Mouse (Mus musculus): Measurements from ENCODE around the gene Gimap9. TPM values are rescaled to one million over a fixed set of nuclear protein-coding genes. Genes with fewer than 3 reads are reported as not detected.

Gene Gimap9
- polyA plus RNA-seq, 1 experiment = 0.92 TPM

GRCm38 (mm10) chr6:48674291-48675058 is 1.5 kb upstream of the Gimap9 start:
- H3K36me3 ChIP-seq (ENCODE audit: control insufficient read depth, insufficient read depth) = no peaks in the 10 kb centered on the region
- no peaks in the 10 kb centered on the region for H3K79me3 ChIP-seq (ENCODE audit: low read depth)
- H3K79me2 ChIP-seq (ENCODE audit: control insufficient read depth, insufficient read depth) = no peaks in the 10 kb centered on the region
- H3K4me3 ChIP-seq (ENCODE audit: insufficient read depth, poor library complexity, severe bottlenecking) = no peak overlapping the region
- no peaks in the 10 kb centered on the region for H3K27me3 ChIP-seq (ENCODE audit: control insufficient read depth, insufficient read depth, insufficient read length)
- no peak for TF ChIP-seq CEBPB (IDR thresholded peaks at IDR 0.05; ENCODE audit: low read depth)
- TF ChIP-seq FOSL1 (IDR thresholded peaks at IDR 0.05; ENCODE audit: insufficient read depth, low read length, poor library complexity, severe bottlenecking) = no peak
- TF ChIP-seq MYOD1 (IDR thresholded peaks at IDR 0.05; ENCODE audit: control insufficient read depth, insufficient read length, low read depth) = no peak
- no peak for TF ChIP-seq MYOG (IDR thresholded peaks at IDR 0.05; ENCODE audit: control insufficient read depth, extremely low read depth, insufficient read length)
- TF ChIP-seq CTCF (IDR thresholded peaks at IDR 0.05; ENCODE audit: control insufficient read depth, insufficient read depth, insufficient read length) = no peak
- no peak for TF ChIP-seq USF1 (IDR thresholded peaks at IDR 0.05; ENCODE audit: low read depth)
- TF ChIP-seq MAX (IDR thresholded peaks at IDR 0.05) = no peak
- H3ac ChIP-seq (ENCODE audit: control insufficient read depth, insufficient read length, low read depth) = no peak overlapping the region

DNA sequence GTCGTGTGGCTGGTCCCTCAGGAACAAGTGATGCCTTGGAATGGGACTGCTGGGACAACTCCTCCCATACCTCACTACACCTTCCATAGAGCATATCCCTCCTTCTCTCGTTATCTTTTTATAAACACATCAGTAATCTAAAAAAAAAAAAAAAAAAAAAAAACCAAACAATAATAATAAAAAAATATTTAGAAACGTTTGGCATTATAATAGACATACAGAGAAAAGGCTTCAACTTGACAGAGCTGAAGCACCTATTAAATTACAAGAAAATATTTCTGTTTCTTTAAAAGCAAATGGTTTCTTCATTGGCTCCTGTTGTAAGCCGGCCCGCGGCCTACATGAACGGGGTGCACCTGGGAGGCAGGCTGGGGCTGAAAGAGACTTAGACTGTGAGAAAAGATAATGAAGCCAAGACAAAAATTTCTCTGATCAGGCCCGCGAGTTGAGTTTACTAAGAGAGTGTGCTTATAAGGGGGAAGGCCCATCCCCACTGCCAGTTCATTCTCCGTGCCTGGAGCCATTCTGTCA is 464 bp upstream of the Gimap9 start:
- no peaks in the 10 kb centered on the region for H3K27me3 ChIP-seq (ENCODE audit: control insufficient read depth, insufficient read depth, insufficient read length)
- H3K4me3 ChIP-seq (ENCODE audit: insufficient read depth, poor library complexity, severe bottlenecking) = no peak overlapping the region
- no peak overlapping the region for H3ac ChIP-seq (ENCODE audit: control insufficient read depth, insufficient read length, low read depth)
- H3K79me2 ChIP-seq (ENCODE audit: control insufficient read depth, insufficient read depth) = no peaks in the 10 kb centered on the region
- no peaks in the 10 kb centered on the region for H3K36me3 ChIP-seq (ENCODE audit: control insufficient read depth, insufficient read depth)
- H3K79me3 ChIP-seq (ENCODE audit: low read depth) = no peaks in the 10 kb centered on the region
- TF ChIP-seq CEBPB (IDR thresholded peaks at IDR 0.05; ENCODE audit: low read depth) (no peak), MAX (IDR thresholded peaks at IDR 0.05) (no peak), USF1 (IDR thresholded peaks at IDR 0.05; ENCODE audit: low read depth) (no peak), FOSL1 (IDR thresholded peaks at IDR 0.05; ENCODE audit: insufficient read depth, low read length, poor library complexity, severe bottlenecking) (no peak), CTCF (IDR thresholded peaks at IDR 0.05; ENCODE audit: control insufficient read depth, insufficient read depth, insufficient read length) (no peak), MYOG (IDR thresholded peaks at IDR 0.05; ENCODE audit: control insufficient read depth, extremely low read depth, insufficient read length) (no peak), MYOD1 (IDR thresholded peaks at IDR 0.05; ENCODE audit: control insufficient read depth, insufficient read length, low read depth) (no peak)

GRCm38 (mm10) chr6:48676860-48677415 is 1.0 kb downstream of the Gimap9 start:
- TF ChIP-seq FOSL1 (IDR thresholded peaks at IDR 0.05; ENCODE audit: insufficient read depth, low read length, poor library complexity, severe bottlenecking) (no peak), MAX (IDR thresholded peaks at IDR 0.05) (no peak), MYOD1 (IDR thresholded peaks at IDR 0.05; ENCODE audit: control insufficient read depth, insufficient read length, low read depth) (no peak), CEBPB (IDR thresholded peaks at IDR 0.05; ENCODE audit: low read depth) (no peak)
- Histone ChIP-seq H3K27me3 (ENCODE audit: control insufficient read depth, insufficient read depth, insufficient read length) (no peaks in the 10 kb centered on the region), H3K36me3 (ENCODE audit: control insufficient read depth, insufficient read depth) (no peaks in the 10 kb centered on the region), H3ac (ENCODE audit: control insufficient read depth, insufficient read length, low read depth) (no peak overlapping the region), H3K4me3 (ENCODE audit: insufficient read depth, poor library complexity, severe bottlenecking) (no peak overlapping the region), H3K79me3 (ENCODE audit: low read depth) (no peaks in the 10 kb centered on the region), H3K79me2 (ENCODE audit: control insufficient read depth, insufficient read depth) (no peaks in the 10 kb centered on the region)

- H3K27me3 ChIP-seq (ENCODE audit: control insufficient read depth, insufficient read depth, insufficient read length) = no peaks in the 10 kb centered on the region
- no peak overlapping the region for H3K4me3 ChIP-seq (ENCODE audit: insufficient read depth, poor library complexity, severe bottlenecking)
- H3K79me3 ChIP-seq (ENCODE audit: low read depth) = no peaks in the 10 kb centered on the region
- H3K79me2 ChIP-seq (ENCODE audit: control insufficient read depth, insufficient read depth) = no peaks in the 10 kb centered on the region
- H3K36me3 ChIP-seq (ENCODE audit: control insufficient read depth, insufficient read depth) = no peaks in the 10 kb centered on the region
- TF ChIP-seq FOSL1 (IDR thresholded peaks at IDR 0.05; ENCODE audit: insufficient read depth, low read length, poor library complexity, severe bottlenecking) (no peak), MAX (IDR thresholded peaks at IDR 0.05) (no peak), MYOG (IDR thresholded peaks at IDR 0.05; ENCODE audit: control insufficient read depth, extremely low read depth, insufficient read length) (no peak), MYOD1 (IDR thresholded peaks at IDR 0.05; ENCODE audit: control insufficient read depth, insufficient read length, low read depth) (no peak), CEBPB (IDR thresholded peaks at IDR 0.05; ENCODE audit: low read depth) (no peak), CTCF (IDR thresholded peaks at IDR 0.05; ENCODE audit: control insufficient read depth, insufficient read depth, insufficient read length) (no peak), USF1 (IDR thresholded peaks at IDR 0.05; ENCODE audit: low read depth) (no peak)
- H3ac ChIP-seq (ENCODE audit: control insufficient read depth, insufficient read length, low read depth) = no peak overlapping the region
These were observed 1.8 kb downstream of the Gimap9 start for GRCm38 (mm10) chr6:48677492-48678345.

GRCm38 (mm10) chr6:48678391-48678790 is 2.5 kb downstream of the Gimap9 start:
- TF ChIP-seq USF1 (IDR thresholded peaks at IDR 0.05; ENCODE audit: low read depth) (no peak), FOSL1 (IDR thresholded peaks at IDR 0.05; ENCODE audit: insufficient read depth, low read length, poor library complexity, severe bottlenecking) (no peak), CTCF (IDR thresholded peaks at IDR 0.05; ENCODE audit: control insufficient read depth, insufficient read depth, insufficient read length) (no peak), MYOG (IDR thresholded peaks at IDR 0.05; ENCODE audit: control insufficient read depth, extremely low read depth, insufficient read length) (no peak), MYOD1 (IDR thresholded peaks at IDR 0.05; ENCODE audit: control insufficient read depth, insufficient read length, low read depth) (no peak), CEBPB (IDR thresholded peaks at IDR 0.05; ENCODE audit: low read depth) (no peak), MAX (IDR thresholded peaks at IDR 0.05) (no peak)
- Histone ChIP-seq H3ac (ENCODE audit: control insufficient read depth, insufficient read length, low read depth) (no peak overlapping the region), H3K27me3 (ENCODE audit: control insufficient read depth, insufficient read depth, insufficient read length) (no peaks in the 10 kb centered on the region), H3K79me2 (ENCODE audit: control insufficient read depth, insufficient read depth) (no peaks in the 10 kb centered on the region), H3K79me3 (ENCODE audit: low read depth) (no peaks in the 10 kb centered on the region), H3K4me3 (ENCODE audit: insufficient read depth, poor library complexity, severe bottlenecking) (no peak overlapping the region), H3K36me3 (ENCODE audit: control insufficient read depth, insufficient read depth) (no peaks in the 10 kb centered on the region)
